Mouse (Mus musculus) Patski (cell line): ENCODE results near the gene Haus2. TPM values are rescaled to one million over a fixed set of nuclear protein-coding genes. Genes with fewer than 3 reads are reported as not detected.

Experiments
- ATAC-seq: fragments of 100-300 bp; one replicate; pipeline ENCODE4 v1.8.0; 2021
- CTCF ChIA-PET: fragments of 350-600 bp; sonication (Branson Sonifier 250); formaldehyde crosslinking; loops from one replicate; lab custom pipeline; 2022; ENCODE audit warnings: inconsistent platforms; lab: Charles Lee
- POLR2A ChIA-PET: fragments of 350-600 bp; sonication (Branson Sonifier 250); formaldehyde crosslinking; loops from one replicate; lab custom pipeline; 2022; ENCODE audit warnings: antibody characterized with exemption, inconsistent platforms; lab: Charles Lee
- DNase-seq: peaks from one replicate; pipeline ENCODE4 v3.0.0-alpha.2; 2011; ENCODE audit warnings: low read depth, low spot score
- H3K27me3 ChIP-seq: fragments of 371-371 bp; one replicate; pipeline ENCODE4 v1.5.1; 2021
- CTCF ChIP-seq: fragments of 100-300 bp; IDR thresholded peaks from one replicate; pipeline ENCODE4 v1.5.1; 2021
- in situ Hi-C: fragments of 300-500 bp; cut with MboI; formaldehyde crosslinking; loops from 3 replicates; pipeline ENCODE4 v1.11.1; 2018; ENCODE audit warnings: low pct_unique_long_range_greater_than_20kb, mixed read lengths
- polyA plus RNA-seq: library from polyadenylated mRNA; unstranded; gene quantifications from one replicate; pipeline ENCODE4 v1.2.3, GENCODE M21; 2021

Haus2 gene
- polyA plus RNA-seq, 1 experiment from 2014 or later = 13.4 TPM

DNA sequence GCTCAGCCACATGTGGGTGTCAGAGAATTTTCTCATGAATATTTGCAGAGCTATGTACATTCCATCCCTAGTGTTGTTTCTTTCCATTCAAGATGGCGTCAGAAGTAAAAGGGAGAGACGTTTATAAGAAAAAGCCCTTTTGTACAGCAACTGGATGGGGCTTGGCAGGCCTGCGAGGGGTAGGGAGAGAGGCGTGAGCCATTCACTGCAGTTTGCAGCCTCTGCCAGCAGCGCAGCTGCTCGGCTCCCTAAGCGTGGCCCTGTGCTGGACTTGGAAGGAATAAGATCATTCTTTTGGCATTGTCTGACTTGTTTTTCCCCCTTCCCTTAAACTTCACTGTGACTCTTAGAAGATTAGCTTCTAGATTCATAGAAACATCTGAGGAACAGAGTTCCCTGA is 34.7 kb downstream of the Haus2 start:
- ATAC-seq = no peak
- TF ChIP-seq CTCF = no peak
- ChIA-PET CTCF (no interaction called here), POLR2A (interaction anchor here (0.7 kb wide), 1 partner anchor 191 kb away, joined by 3 read pairs; no protein-coding TSS in a partner anchor)
- in situ Hi-C loops = no loop called here
- no peaks in the 10 kb centered on the region for H3K27me3 ChIP-seq
- no peak for DNase-seq

DNA sequence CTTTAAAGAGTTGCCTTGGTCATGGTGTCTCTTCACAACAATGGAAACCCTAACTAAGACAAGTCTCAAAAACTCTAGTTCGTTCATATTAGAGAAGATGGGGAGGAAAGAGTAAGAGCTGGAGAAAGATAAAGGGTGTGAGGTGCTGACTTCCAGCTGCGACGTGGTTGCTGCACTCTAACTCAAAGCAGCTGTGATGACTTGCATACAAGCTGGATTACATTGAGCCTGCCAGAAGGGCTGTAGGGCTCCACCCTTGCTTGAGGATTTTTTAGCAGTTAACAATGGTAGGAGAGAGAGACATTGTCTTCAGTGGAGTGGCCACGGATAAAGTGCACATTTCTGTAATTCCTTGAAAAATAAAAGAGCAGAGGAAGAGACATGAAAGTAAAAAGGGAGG is 37.6 kb downstream of the Haus2 start:
- no peak for TF ChIP-seq CTCF
- ATAC-seq = no peak
- in situ Hi-C loops = no loop called here
- no peak for DNase-seq
- ChIA-PET POLR2A (no interaction called here), CTCF (no interaction called here)
- H3K27me3 ChIP-seq = no peaks in the 10 kb centered on the region

DNA sequence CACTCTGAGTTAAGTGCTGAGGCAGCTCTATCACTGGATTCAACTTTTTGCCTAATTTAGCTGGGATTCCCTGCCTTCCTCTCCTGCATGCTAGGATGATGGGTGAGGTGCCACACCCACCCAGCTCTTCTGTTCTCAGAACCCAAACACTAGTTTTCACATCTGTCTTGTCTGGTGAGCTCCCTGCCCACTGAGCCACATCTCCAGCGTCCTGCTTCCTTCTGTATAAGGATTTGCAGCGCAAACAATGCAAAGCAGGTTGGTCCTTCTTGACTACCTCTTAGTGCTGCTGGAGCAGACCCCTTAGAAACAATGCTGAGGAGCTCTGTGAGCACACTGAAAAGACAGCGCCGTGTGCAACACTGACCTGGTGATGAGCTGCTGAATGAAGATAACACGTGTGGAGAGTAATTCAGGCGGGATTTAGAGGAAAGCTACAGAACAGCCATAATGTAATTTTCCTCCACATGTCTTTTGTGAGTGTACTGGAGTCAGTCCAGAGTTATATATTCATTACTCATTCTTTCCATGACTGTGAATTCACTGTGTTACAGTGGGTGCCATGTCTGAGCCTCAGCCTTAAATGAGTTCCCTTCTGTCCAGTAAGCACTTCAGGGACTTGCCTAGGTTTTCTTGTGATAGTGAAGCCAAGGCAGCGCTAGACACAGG is 43.2 kb downstream of the Haus2 start:
- POLR2A ChIA-PET = no interaction called here
- H3K27me3 ChIP-seq = no peaks in the 10 kb centered on the region
- ATAC-seq = no peak
- CTCF ChIA-PET = no interaction called here
- DNase-seq = no peak
- in situ Hi-C loops = no loop called here
- no peak for TF ChIP-seq CTCF

DNA sequence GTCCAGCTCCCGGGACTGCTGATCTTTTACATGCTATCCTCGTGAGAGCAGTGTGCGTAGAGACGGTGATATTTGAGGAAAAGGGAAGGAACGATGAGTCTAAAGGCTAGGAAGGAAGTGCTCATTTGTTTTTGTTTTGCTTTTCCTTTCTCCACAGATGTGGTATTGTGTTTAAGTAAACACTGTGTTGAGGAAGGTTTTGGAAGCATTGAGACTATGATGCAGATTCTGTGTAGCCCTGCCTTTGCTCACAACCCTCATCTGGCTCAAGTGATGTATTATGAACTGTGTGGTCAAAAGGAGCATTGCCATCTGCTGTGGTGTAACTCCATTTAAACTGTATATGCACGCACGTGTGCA is 43.7 kb downstream of the Haus2 start:
- DNase-seq = no peak
- no peak for TF ChIP-seq CTCF
- no peaks in the 10 kb centered on the region for H3K27me3 ChIP-seq
- in situ Hi-C loops = no loop called here
- ChIA-PET POLR2A (no interaction called here), CTCF (no interaction called here)
- no peak for ATAC-seq

DNA sequence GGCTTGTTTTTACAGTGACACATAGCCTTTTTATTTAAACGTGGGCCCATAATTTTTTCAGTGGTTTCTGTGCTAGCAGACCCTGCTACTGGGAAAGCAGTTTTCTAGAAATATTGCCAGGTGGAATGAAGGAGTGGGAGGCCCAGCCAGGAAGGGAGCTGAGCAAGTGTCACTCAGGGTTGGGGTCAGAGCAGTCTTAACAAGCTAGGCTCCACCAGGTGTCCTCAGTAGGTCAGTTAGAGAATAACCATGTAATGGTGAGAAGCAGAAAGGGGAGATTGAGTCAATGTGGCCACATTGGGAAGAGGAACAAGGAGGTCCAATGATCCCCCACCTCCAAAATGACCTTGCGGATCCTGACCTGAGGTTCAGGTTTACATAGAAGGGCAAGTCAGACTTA is 45.5 kb downstream of the Haus2 start:
- ATAC-seq = no peak
- no peak for TF ChIP-seq CTCF
- ChIA-PET POLR2A (no interaction called here), CTCF (interaction anchor here (1.0 to 1.1 kb wide), 2 partner anchors 9 to 22 kb away, joined by 3 read pairs; no protein-coding TSS in a partner anchor)
- in situ Hi-C loops = no loop called here
- DNase-seq = no peak
- H3K27me3 ChIP-seq = no peaks in the 10 kb centered on the region

DNA sequence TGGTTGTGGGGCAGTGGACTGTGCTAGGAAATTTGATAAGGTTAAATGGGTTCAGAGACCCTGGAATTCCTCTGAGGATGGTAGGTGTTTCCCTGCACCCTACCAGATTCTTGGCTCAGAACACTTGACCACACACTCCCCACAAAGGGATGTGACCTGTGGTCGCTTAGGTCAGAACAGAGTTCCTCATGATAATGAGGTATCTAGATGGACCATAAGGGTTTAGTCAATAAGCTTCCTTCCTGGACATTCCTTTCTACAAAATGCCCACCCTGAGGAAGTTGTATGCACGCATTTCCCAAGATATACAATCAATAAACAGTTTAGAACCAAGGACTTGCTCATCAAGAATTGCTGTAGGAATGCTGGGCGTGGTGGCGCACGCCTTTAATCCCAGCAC is 46.7 kb downstream of the Haus2 start:
- ChIA-PET POLR2A (no interaction called here), CTCF (interaction anchor here (1.1 kb wide), 1 partner anchor 24 kb away, joined by 3 read pairs; no protein-coding TSS in a partner anchor)
- TF ChIP-seq CTCF = no peak
- in situ Hi-C loops = no loop called here
- no peak for DNase-seq
- no peak for ATAC-seq
- no peaks in the 10 kb centered on the region for H3K27me3 ChIP-seq

DNA sequence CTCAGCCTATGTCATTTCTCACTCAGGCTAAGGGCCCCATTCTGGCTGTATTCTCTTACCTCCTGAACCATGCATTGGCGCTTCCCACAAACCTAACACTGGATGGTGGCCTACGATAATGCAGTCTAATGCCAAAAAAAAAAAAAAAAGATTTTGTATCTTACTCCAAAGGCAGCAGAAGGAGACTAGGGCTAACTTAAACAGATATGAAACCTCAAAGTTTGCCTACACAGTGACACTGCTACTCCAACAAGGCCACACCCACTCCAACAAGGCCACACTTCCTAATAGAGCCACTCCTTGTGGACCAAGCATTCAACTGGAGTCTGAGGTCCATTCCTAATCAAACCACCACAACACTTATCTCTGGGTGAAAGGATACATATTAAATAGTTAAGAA is 47.5 kb downstream of the Haus2 start:
- no peak for ATAC-seq

DNA sequence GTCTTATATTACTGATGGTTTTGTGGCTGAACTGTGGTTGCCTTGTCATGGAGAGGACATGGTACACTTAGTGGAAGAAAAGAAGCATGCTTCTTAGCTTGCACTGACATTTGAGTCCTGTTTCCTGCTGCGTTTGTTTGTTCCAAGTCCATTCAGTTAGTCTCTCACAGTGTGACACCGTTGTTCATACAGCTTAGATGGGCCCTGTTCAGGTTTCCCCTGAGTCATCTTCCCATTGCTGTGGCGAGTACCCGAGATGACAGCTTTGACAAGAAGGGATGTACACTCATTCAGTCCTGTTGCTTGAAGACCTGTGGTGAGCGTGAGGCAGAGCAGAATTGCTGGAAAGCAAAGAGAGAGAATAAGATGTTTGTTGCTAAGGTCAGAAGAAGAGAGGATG is 49.3 kb downstream of the Haus2 start:
- in situ Hi-C loops = no loop called here
- no peak for TF ChIP-seq CTCF
- ATAC-seq = no peak

More for the DNA sequence above, 47.5 kb downstream of the Haus2 start:
- in situ Hi-C loops = no loop called here
- TF ChIP-seq CTCF = no peak
- no peak for DNase-seq
- ChIA-PET CTCF (no interaction called here), POLR2A (no interaction called here)
- no peaks in the 10 kb centered on the region for H3K27me3 ChIP-seq

DNA sequence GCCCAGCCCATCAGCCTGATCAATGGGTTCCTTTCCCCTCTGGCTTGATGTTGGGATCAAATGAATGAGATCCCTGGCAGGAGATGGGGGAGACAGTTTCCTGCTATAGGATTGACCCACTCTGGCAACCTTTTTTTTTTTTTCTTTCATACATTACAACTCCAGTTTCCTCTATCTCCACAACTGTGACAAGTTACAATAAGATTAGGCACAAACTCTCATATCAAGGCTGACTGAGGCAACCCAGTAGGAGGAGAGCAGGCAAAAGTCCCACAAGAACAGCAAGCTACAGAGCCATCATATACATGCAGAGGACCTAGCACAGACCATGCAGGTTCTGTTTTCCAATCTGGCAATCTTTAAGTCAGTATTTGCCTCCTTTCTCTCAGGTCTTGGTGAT is 50.1 kb downstream of the Haus2 start:
- DNase-seq = no peak
- in situ Hi-C loops = no loop called here
- H3K27me3 ChIP-seq = no peaks in the 10 kb centered on the region
- POLR2A ChIA-PET = no interaction called here
- no peak for TF ChIP-seq CTCF
- ATAC-seq = no peak
- CTCF ChIA-PET = no interaction called here

More for the DNA sequence above, 49.3 kb downstream of the Haus2 start:
- no peak for DNase-seq
- no peaks in the 10 kb centered on the region for H3K27me3 ChIP-seq
- POLR2A ChIA-PET = no interaction called here
- CTCF ChIA-PET = interaction anchor here (1.0 kb wide), 1 partner anchor 12 kb away, joined by 3 read pairs; no protein-coding TSS in a partner anchor

DNA sequence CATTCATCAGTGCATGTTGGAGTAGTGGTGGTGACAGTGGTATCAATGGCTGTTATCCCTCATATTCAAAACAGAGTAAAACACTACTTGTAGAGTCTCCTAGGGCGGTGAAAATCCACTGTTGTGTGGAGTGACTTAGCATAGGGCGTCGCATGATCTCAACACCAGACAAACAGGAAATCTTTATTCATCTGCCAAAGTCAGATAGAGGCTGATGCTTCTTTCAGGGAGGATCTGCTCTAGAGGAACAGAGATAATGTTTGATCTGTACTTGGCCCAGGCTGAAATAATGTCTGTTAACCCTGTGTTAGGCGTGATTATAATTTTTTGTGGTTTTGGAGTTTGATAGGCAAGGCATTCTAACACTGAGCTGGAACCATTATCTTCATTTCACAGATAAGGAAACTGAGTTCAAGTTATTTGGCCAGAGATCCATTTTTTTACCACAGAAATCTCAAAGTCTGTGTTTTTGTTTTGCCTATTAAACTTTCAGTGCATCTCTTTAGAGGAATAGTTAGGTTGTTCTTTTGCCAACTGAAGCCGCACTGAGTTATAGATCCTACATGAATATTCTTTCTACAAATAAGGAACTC is 51.4 kb downstream of the Haus2 start:
- DNase-seq (no peak), ATAC-seq (no peak)
- TF ChIP-seq CTCF = no peak
- H3K27me3 ChIP-seq = no peaks in the 10 kb centered on the region
- POLR2A ChIA-PET = no interaction called here
- in situ Hi-C loops = no loop called here
- CTCF ChIA-PET = no interaction called here

DNA sequence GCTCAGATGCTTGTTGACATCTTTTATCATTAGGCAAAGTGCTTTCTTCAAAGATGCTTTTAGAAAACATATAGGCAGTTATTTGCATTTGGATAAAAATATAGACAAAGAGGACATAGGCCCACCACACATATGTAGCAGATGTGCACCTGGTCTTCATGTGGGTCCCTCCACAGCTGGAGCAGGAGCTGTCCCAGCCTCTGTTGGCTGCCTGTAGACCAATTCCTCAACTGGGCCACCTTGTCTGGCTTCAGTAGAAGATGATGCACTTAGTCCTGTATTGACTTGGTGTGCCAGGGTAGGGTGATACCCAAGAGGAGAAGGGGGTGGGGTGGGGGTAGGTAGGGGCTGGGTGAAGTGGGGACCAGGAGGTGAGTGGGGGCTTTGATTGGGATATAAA is 53.6 kb downstream of the Haus2 start:
- in situ Hi-C loops = no loop called here
- no peak for ATAC-seq
- no peak for TF ChIP-seq CTCF
- DNase-seq = no peak
- CTCF ChIA-PET = interaction anchor here (1.0 to 1.5 kb wide), 2 partner anchors 8 to 31 kb away, joined by 3 read pairs; no protein-coding TSS in a partner anchor
- POLR2A ChIA-PET = no interaction called here
- no peaks in the 10 kb centered on the region for H3K27me3 ChIP-seq
